Mouse (Mus musculus) midbrain, embryonic 15.5 days (tissue): ENCODE data around the gene Sde2. TPM values are rescaled to one million over a fixed set of nuclear protein-coding genes. Genes with fewer than 3 reads are reported as not detected.
"Not testable (repeated sequence)": the region's sequence is repeated elsewhere in the genome, so short reads cannot be mapped to it uniquely, and the experiment has no call there.

ENCODE experiments used
- ATAC-seq: fragments of 200-750 bp; cut with Nextera tagmentation; replicated peaks from 2 replicates; pipeline ENCODE4 v1.8.0; 2017; ENCODE audit warnings: moderate TSS enrichment
- H3K27ac ChIP-seq: fragments of 300-500 bp; sonication (generic); 2 replicates; pipeline ENCODE4 v1.5.1; 2015; ENCODE audit warnings: mild to moderate bottlenecking, inconsistent platforms
- H3K27me3 ChIP-seq: fragments of 300-500 bp; sonication (generic); replicated peaks from 2 replicates; pipeline ENCODE4 v1.6.1; 2015; ENCODE audit warnings: inconsistent platforms
- H3K36me3 ChIP-seq: fragments of 300-500 bp; sonication (generic); replicated peaks from 2 replicates; pipeline ENCODE4 v1.6.1; 2015; ENCODE audit warnings: inconsistent platforms
- H3K4me1 ChIP-seq: fragments of 300-500 bp; sonication (generic); 2 replicates; pipeline ENCODE4 v1.6.1; 2015; ENCODE audit warnings: inconsistent platforms
- H3K4me2 ChIP-seq: fragments of 300-500 bp; sonication (generic); 2 replicates; pipeline ENCODE4 v1.6.1; 2015; ENCODE audit warnings: inconsistent platforms, mild to moderate bottlenecking, moderate library complexity
- H3K4me3 ChIP-seq: fragments of 300-500 bp; sonication (generic); 2 replicates; pipeline ENCODE4 v1.5.1; 2015; ENCODE audit warnings: mild to moderate bottlenecking, inconsistent platforms
- H3K9ac ChIP-seq: fragments of 300-500 bp; sonication (generic); 2 replicates; pipeline ENCODE4 v1.6.1; 2015; ENCODE audit warnings: mild to moderate bottlenecking, inconsistent platforms
- H3K9me3 ChIP-seq: fragments of 300-500 bp; sonication (generic); 2 replicates; pipeline ENCODE4 v1.6.1; 2016; ENCODE audit warnings: inconsistent platforms
- WGBS: fragments of 180-500 bp; shearing (Covaris S2); methylation state at CpG from one replicate; pipeline ENCODE4 v1.1.7; 2015; ENCODE audit warnings: mixed read lengths; 5-methylcytosine and 5-hydroxymethylcytosine counted together
- polyA plus RNA-seq: library from polyadenylated mRNA; unstranded; fragments of >200 nt; fragmentation: Nextera tagmentation; extraction: Ambion mirVana; gene quantifications from 2 replicates; pipeline ENCODE4 v1.2.1, GENCODE M21; 2015

The Sde2 gene
- polyA plus RNA-seq, 1 experiment from 2014 or later = 30.9 TPM

- Histone ChIP-seq H3K4me1 (peaks cover 19% of the 10 kb centered on the region), H3K9me3 (no peaks in the 10 kb centered on the region), H3K27me3 (no peaks in the 10 kb centered on the region), H3K4me2 (no peak overlapping the region), H3K9ac (no peak overlapping the region), H3K36me3 (no peaks in the 10 kb centered on the region), H3K27ac (no peak overlapping the region), H3K4me3 (no peak overlapping the region)
- WGBS = 67% methylated on average over 2 of the region's 2 CpGs
- no peak for ATAC-seq
Measured at GRCm38 (mm10) chr1:180818000-180818399, 32.9 kb upstream of the Sde2 start.

- H3K9ac ChIP-seq = no peak overlapping the region
- no peak for ATAC-seq
- H3K36me3 ChIP-seq = no peaks in the 10 kb centered on the region
- H3K4me1 ChIP-seq = peaks cover 1% of the 10 kb centered on the region
- no peak overlapping the region for H3K4me2 ChIP-seq
- no peaks in the 10 kb centered on the region for H3K9me3 ChIP-seq
- WGBS = 88% methylated on average over 6 of the region's 6 CpGs
- no peak overlapping the region for H3K27ac ChIP-seq
- H3K4me3 ChIP-seq = no peak overlapping the region
- H3K27me3 ChIP-seq = no peaks in the 10 kb centered on the region
Measured at GRCm38 (mm10) chr1:180821101-180821500, 29.8 kb upstream of the Sde2 start.

DNA sequence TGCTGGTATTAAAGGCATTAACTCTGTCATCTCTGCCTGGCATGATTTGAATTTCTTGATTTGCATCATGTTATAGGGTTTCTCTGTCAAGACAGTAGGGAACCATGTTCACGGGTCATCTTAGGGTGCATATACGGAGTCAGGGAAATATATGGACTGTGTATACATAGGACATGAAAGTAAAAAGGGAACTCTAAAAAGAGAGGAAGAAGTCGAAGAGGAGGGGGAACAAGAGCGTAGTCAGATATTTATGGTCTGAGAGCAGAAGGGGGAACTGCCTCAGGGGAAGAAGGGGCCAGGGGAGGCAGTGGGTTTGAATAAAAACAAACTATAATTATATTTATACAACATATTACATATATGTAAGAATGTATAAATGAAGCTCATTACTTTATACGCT is 28.7 kb upstream of the Sde2 start:
- H3K4me3 ChIP-seq = no peak overlapping the region
- no peaks in the 10 kb centered on the region for H3K27me3 ChIP-seq
- ATAC-seq = no peak
- H3K4me2 ChIP-seq = no peak overlapping the region
- no peaks in the 10 kb centered on the region for H3K36me3 ChIP-seq
- no peak overlapping the region for H3K9ac ChIP-seq
- no peaks in the 10 kb centered on the region for H3K4me1 ChIP-seq
- H3K27ac ChIP-seq = no peak overlapping the region
- 91% methylated on average over 5 of the region's 5 CpGs for WGBS
- no peaks in the 10 kb centered on the region for H3K9me3 ChIP-seq

DNA sequence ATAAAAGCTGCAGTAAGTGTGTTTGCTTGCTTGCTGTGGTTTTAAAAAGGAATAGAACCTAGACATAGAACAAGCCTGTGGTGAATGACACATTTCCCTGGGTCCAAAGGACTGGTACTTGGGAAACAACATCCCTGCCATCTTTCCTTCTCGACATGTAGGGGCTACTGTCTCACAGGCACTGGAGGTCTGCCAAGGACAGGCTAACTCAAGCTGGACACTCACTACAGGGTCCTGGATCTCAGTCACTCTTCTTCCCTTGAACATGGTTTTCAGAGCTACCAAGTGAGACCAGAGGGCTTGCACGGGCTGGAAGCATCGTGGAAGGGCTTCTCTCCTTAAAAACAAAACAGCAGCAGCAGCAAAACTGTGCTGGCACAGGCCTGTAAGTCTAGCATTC is 27.2 kb upstream of the Sde2 start:
- no peak overlapping the region for H3K9ac ChIP-seq
- ATAC-seq = no peak
- no peak overlapping the region for H3K4me3 ChIP-seq
- H3K4me2 ChIP-seq = no peak overlapping the region
- H3K27ac ChIP-seq = no peak overlapping the region
- H3K4me1 ChIP-seq = no peaks in the 10 kb centered on the region
- no peaks in the 10 kb centered on the region for H3K36me3 ChIP-seq
- H3K9me3 ChIP-seq = no peaks in the 10 kb centered on the region
- no peaks in the 10 kb centered on the region for H3K27me3 ChIP-seq
- 79% methylated on average over 3 of the region's 3 CpGs for WGBS

GRCm38 (mm10) chr1:180824721-180825120 is 26.2 kb upstream of the Sde2 start:
- H3K36me3 ChIP-seq = no peaks in the 10 kb centered on the region
- H3K4me2 ChIP-seq = no peak overlapping the region
- no peak overlapping the region for H3K27ac ChIP-seq
- H3K27me3 ChIP-seq = no peaks in the 10 kb centered on the region
- WGBS = 81% methylated on average over 3 of the region's 3 CpGs
- ATAC-seq = no peak
- no peaks in the 10 kb centered on the region for H3K4me1 ChIP-seq
- H3K4me3 ChIP-seq = no peak overlapping the region
- no peaks in the 10 kb centered on the region for H3K9me3 ChIP-seq
- no peak overlapping the region for H3K9ac ChIP-seq

GRCm38 (mm10) chr1:180826634-180827033 is 24.3 kb upstream of the Sde2 start:
- no peaks in the 10 kb centered on the region for H3K9me3 ChIP-seq
- no peak overlapping the region for H3K27ac ChIP-seq
- H3K4me2 ChIP-seq = no peak overlapping the region
- no peaks in the 10 kb centered on the region for H3K36me3 ChIP-seq
- no peak for ATAC-seq
- no peak overlapping the region for H3K9ac ChIP-seq
- no peaks in the 10 kb centered on the region for H3K4me1 ChIP-seq
- no peak overlapping the region for H3K4me3 ChIP-seq
- H3K27me3 ChIP-seq = no peaks in the 10 kb centered on the region
- 95% methylated on average over 4 of the region's 4 CpGs for WGBS

GRCm38 (mm10) chr1:180829775-180830174 is 21.2 kb upstream of the Sde2 start:
- 85% methylated on average over 11 of the region's 11 CpGs for WGBS
- no peaks in the 10 kb centered on the region for H3K36me3 ChIP-seq

DNA sequence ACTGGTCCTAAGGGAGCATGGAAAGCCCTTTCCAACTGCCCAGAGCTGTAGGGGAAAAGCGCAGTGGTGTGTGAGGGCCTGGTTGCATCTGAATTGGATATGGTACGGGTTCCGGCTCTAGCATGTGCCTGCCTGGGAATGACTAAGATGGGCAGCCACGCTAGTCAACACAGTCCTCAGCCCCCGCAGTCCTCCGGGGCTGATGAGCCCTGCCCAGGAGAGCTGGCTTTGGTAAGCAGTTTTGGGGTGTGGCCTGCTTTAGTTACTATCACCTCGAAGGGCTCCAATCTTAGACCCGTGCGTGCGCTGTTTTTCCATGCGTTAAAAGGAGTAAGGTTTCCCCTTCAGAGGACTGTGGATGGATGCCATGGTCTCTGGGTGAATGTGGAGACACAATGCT is 20.8 kb upstream of the Sde2 start:
- Histone ChIP-seq H3K9me3 (no peaks in the 10 kb centered on the region), H3K27me3 (no peaks in the 10 kb centered on the region), H3K4me2 (no peak overlapping the region), H3K4me3 (no peak overlapping the region), H3K9ac (no peak overlapping the region), H3K4me1 (no peaks in the 10 kb centered on the region), H3K27ac (no peak overlapping the region), H3K36me3 (no peaks in the 10 kb centered on the region)
- 84% methylated on average over 11 of the region's 11 CpGs for WGBS
- ATAC-seq = no peak

More at GRCm38 (mm10) chr1:180829775-180830174, 21.2 kb upstream of the Sde2 start:
- no peaks in the 10 kb centered on the region for H3K9me3 ChIP-seq
- H3K9ac ChIP-seq = no peak overlapping the region
- no peaks in the 10 kb centered on the region for H3K4me1 ChIP-seq
- H3K4me2 ChIP-seq = no peak overlapping the region
- no peak overlapping the region for H3K27ac ChIP-seq
- no peak for ATAC-seq
- H3K27me3 ChIP-seq = no peaks in the 10 kb centered on the region
- H3K4me3 ChIP-seq = no peak overlapping the region

DNA sequence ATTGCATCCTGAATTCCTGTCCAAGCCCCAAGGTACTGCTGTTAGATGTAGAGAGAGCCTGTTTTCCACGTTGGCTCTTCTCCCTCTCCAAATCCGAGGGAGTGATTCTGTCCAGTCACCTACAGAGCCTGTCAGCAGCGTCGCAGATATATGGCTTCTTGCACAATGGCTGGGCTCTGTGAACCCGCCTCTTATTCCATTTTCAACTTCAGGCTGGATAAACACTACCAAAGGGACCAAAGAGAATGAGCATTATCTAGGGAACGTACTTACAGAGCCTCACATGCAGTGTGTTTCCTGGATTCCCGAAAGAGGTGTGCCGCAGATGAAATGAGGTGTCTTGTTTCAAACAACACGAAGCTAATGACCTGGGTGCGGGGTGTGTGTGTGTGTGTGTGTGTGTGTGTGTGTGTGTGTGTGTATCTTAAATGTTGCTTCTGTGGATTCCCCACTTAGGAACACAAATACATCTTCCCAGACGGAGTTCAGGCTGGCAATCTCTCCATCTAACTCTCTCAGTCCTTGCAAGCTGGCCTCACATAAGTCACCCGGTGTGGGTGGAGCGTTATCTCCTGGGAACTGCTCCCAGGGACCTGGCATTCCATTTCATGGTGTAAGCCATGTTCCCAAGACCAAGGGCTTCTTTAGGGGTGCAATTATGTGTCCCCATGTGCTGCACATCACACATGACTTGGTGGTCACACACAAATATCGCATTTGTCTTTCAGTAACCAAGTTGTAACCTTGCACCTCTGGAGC is 20.2 kb upstream of the Sde2 start:
- Histone ChIP-seq H3K9ac (no peak overlapping the region), H3K36me3 (no peaks in the 10 kb centered on the region), H3K27ac (no peak overlapping the region), H3K27me3 (no peaks in the 10 kb centered on the region), H3K4me3 (no peak overlapping the region), H3K4me1 (no peaks in the 10 kb centered on the region), H3K4me2 (no peak overlapping the region), H3K9me3 (no peaks in the 10 kb centered on the region)
- 68% methylated on average over 14 of the region's 14 CpGs for WGBS
- ATAC-seq = no peak

GRCm38 (mm10) chr1:180835273-180836015 is 15.5 kb upstream of the Sde2 start:
- H3K4me3 ChIP-seq = no peak overlapping the region
- H3K9ac ChIP-seq = no peak overlapping the region
- H3K36me3 ChIP-seq = no peaks in the 10 kb centered on the region
- no peak for ATAC-seq
- H3K4me1 ChIP-seq = no peaks in the 10 kb centered on the region
- H3K9me3 ChIP-seq = no peaks in the 10 kb centered on the region
- H3K27me3 ChIP-seq = no peaks in the 10 kb centered on the region
- WGBS = 81% methylated on average over 10 of the region's 10 CpGs
- H3K27ac ChIP-seq = no peak overlapping the region
- no peak overlapping the region for H3K4me2 ChIP-seq

- not testable (repeated sequence) for H3K4me1 ChIP-seq, ATAC-seq, H3K4me2 ChIP-seq, H3K4me3 ChIP-seq, H3K36me3 ChIP-seq, H3K27ac ChIP-seq, H3K27me3 ChIP-seq, H3K9me3 ChIP-seq, H3K9ac ChIP-seq
- 91% methylated on average over 8 of the region's 8 CpGs for WGBS
Measured at GRCm38 (mm10) chr1:180836467-180836866, 14.5 kb upstream of the Sde2 start.

DNA sequence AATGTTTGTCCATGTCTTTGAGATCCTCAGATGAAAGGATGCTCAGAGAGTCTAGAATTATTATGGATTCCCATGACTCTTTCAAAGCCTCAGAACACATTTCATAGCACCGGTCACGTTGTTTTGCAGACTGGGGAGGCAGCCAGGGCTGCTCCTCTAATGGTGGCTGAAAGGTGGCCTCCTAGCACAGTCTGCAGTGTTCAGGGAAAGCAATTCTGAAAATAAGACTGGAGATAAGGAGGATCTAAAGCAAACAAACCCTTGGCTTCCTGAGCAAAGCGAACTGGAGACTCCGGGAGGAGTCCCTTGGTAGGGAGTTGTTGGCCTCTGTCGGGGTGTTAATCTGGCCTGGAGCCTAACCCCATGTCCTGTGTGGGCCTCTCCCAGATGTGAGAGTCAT is 13.7 kb upstream of the Sde2 start:
- WGBS = 93% methylated on average over 5 of the region's 5 CpGs

GRCm38 (mm10) chr1:180838014-180838413 is 12.9 kb upstream of the Sde2 start:
- no peak overlapping the region for H3K4me2 ChIP-seq
- H3K27me3 ChIP-seq = no peaks in the 10 kb centered on the region
- H3K9me3 ChIP-seq = no peaks in the 10 kb centered on the region
- no peaks in the 10 kb centered on the region for H3K4me1 ChIP-seq
- no peak overlapping the region for H3K4me3 ChIP-seq
- no peak overlapping the region for H3K9ac ChIP-seq
- WGBS = 64% methylated on average over 6 of the region's 6 CpGs
- no peak for ATAC-seq
- no peak overlapping the region for H3K27ac ChIP-seq
- no peaks in the 10 kb centered on the region for H3K36me3 ChIP-seq

More for the DNA sequence above, 13.7 kb upstream of the Sde2 start:
- no peaks in the 10 kb centered on the region for H3K9me3 ChIP-seq
- no peak overlapping the region for H3K4me3 ChIP-seq
- H3K36me3 ChIP-seq = no peaks in the 10 kb centered on the region
- H3K9ac ChIP-seq = no peak overlapping the region
- H3K27ac ChIP-seq = no peak overlapping the region
- no peaks in the 10 kb centered on the region for H3K27me3 ChIP-seq
- no peak overlapping the region for H3K4me2 ChIP-seq
- no peak for ATAC-seq
- H3K4me1 ChIP-seq = no peaks in the 10 kb centered on the region
